Mouse (Mus musculus) testis, adult 2 months (tissue): ENCODE measurements around the gene Rfc1. TPM values are rescaled to one million over a fixed set of nuclear protein-coding genes. Genes with fewer than 3 reads are reported as not detected.

Experiments used
- H3K27ac ChIP-seq: fragments of 200-500 bp; 2 replicates; pipeline ENCODE4 v1.5.1; 2012; ENCODE audit warnings: low read depth, low read length; ENCODE audit not compliant: control insufficient read depth, insufficient read depth
- H3K27me3 ChIP-seq: fragments of 200-500 bp; 2 replicates; pipeline ENCODE4 v1.6.1; 2012; ENCODE audit warnings: mild to moderate bottlenecking, low read length, moderate library complexity; ENCODE audit not compliant: control insufficient read depth, insufficient read depth
- H3K36me3 ChIP-seq: fragments of 200-500 bp; 2 replicates; pipeline ENCODE4 v1.6.1; 2012; ENCODE audit warnings: mild to moderate bottlenecking, low read length; ENCODE audit not compliant: control insufficient read depth, insufficient read depth
- H3K4me1 ChIP-seq: fragments of 200-500 bp; 2 replicates; pipeline ENCODE4 v1.6.1; 2012; ENCODE audit warnings: low read length; ENCODE audit not compliant: control insufficient read depth, insufficient read depth
- H3K4me3 ChIP-seq: fragments of 200-500 bp; 2 replicates; pipeline ENCODE4 v1.5.1; 2012; ENCODE audit warnings: low read depth, mild to moderate bottlenecking, low read length, moderate library complexity, mixed read lengths; ENCODE audit not compliant: control insufficient read depth
- CTCF ChIP-seq: fragments of 200-500 bp; IDR thresholded peaks from 2 replicates; pipeline ENCODE4 v1.5.1; 2012; ENCODE audit warnings: low read depth, mild to moderate bottlenecking, inconsistent platforms, low read length, moderate library complexity; ENCODE audit not compliant: control insufficient read depth, insufficient read depth, insufficient replicate concordance
- POLR2A ChIP-seq: fragments of 200-500 bp; IDR thresholded peaks from 2 replicates; pipeline ENCODE4 v1.6.1; 2012; ENCODE audit warnings: low read depth, mild to moderate bottlenecking, inconsistent platforms, low read length, moderate library complexity; ENCODE audit not compliant: control insufficient read depth
- polyA plus RNA-seq: library from polyadenylated mRNA; depleted of rRNA; stranded (reverse); fragments of >200 nt; gene quantifications from 2 replicates; pipeline ENCODE4 v1.2.3, GENCODE M21; 2012

Rfc1 gene
- polyA plus RNA-seq, 1 experiment, result 38.6 TPM

GRCm38 (mm10) chr5:65326212-65326611 is 9.3 kb downstream of the Rfc1 start:
- no peaks in the 10 kb centered on the region for H3K27me3 ChIP-seq
- H3K4me3 ChIP-seq, result no peak overlapping the region
- no peaks in the 10 kb centered on the region for H3K36me3 ChIP-seq
- H3K4me1 ChIP-seq, result no peaks in the 10 kb centered on the region
- no peak for TF ChIP-seq POLR2A
- no peak for TF ChIP-seq CTCF
- H3K27ac ChIP-seq, result peak overlapping the region; percentile 39; the same call in 1 of the 2 replicates

- TF ChIP-seq CTCF (no peak), POLR2A (no peak)
- H3K4me1 ChIP-seq, result no peaks in the 10 kb centered on the region
Observed at GRCm38 (mm10) chr5:65324758-65325355, 10.6 kb downstream of the Rfc1 start.

GRCm38 (mm10) chr5:65324271-65324670 is 11.2 kb downstream of the Rfc1 start:
- Histone ChIP-seq H3K36me3 (no peaks in the 10 kb centered on the region), H3K4me1 (no peaks in the 10 kb centered on the region), H3K4me3 (no peak overlapping the region), H3K27ac (no peak overlapping the region), H3K27me3 (no peaks in the 10 kb centered on the region)
- no peak for TF ChIP-seq POLR2A
- no peak for TF ChIP-seq CTCF

More at GRCm38 (mm10) chr5:65324758-65325355, 10.6 kb downstream of the Rfc1 start:
- no peak overlapping the region for H3K4me3 ChIP-seq
- H3K36me3 ChIP-seq, result no peaks in the 10 kb centered on the region
- no peak overlapping the region for H3K27ac ChIP-seq
- no peaks in the 10 kb centered on the region for H3K27me3 ChIP-seq

GRCm38 (mm10) chr5:65322165-65322564 is 13.3 kb downstream of the Rfc1 start:
- no peak overlapping the region for H3K27ac ChIP-seq
- no peaks in the 10 kb centered on the region; the same call in 1 of the 2 replicates for H3K36me3 ChIP-seq
- H3K27me3 ChIP-seq, result no peaks in the 10 kb centered on the region
- no peaks in the 10 kb centered on the region for H3K4me1 ChIP-seq
- TF ChIP-seq CTCF, result 0 out of 2 replicates have a peak, but pooled peaks have one; percentile 2
- TF ChIP-seq POLR2A, result no peak
- no peak overlapping the region for H3K4me3 ChIP-seq

- no peak overlapping the region for H3K27ac ChIP-seq
- TF ChIP-seq CTCF, result no peak
- no peak for TF ChIP-seq POLR2A
- no peaks in the 10 kb centered on the region for H3K4me1 ChIP-seq
- no peaks in the 10 kb centered on the region for H3K27me3 ChIP-seq
- no peak overlapping the region for H3K4me3 ChIP-seq
- peaks cover 1% of the 10 kb centered on the region for H3K36me3 ChIP-seq
Observed at GRCm38 (mm10) chr5:65319176-65319575, 16.3 kb downstream of the Rfc1 start.

GRCm38 (mm10) chr5:65308866-65309265 is 26.6 kb downstream of the Rfc1 start:
- H3K27me3 ChIP-seq, result no peaks in the 10 kb centered on the region
- H3K4me1 ChIP-seq, result no peaks in the 10 kb centered on the region
- H3K27ac ChIP-seq, result no peak overlapping the region
- TF ChIP-seq POLR2A (no peak), CTCF (no peak)
- no peak overlapping the region for H3K4me3 ChIP-seq
- no peaks in the 10 kb centered on the region; the same call in 1 of the 2 replicates for H3K36me3 ChIP-seq

GRCm38 (mm10) chr5:65308208-65308607 is 27.3 kb downstream of the Rfc1 start:
- no peaks in the 10 kb centered on the region; the same call in 1 of the 2 replicates for H3K36me3 ChIP-seq
- no peak overlapping the region for H3K27ac ChIP-seq
- no peak overlapping the region for H3K4me3 ChIP-seq
- H3K27me3 ChIP-seq, result no peaks in the 10 kb centered on the region
- no peak for TF ChIP-seq CTCF
- no peak for TF ChIP-seq POLR2A
- no peaks in the 10 kb centered on the region for H3K4me1 ChIP-seq

- Histone ChIP-seq H3K27me3 (no peaks in the 10 kb centered on the region), H3K27ac (no peak overlapping the region), H3K36me3 (no peaks in the 10 kb centered on the region; the same call in 1 of the 2 replicates), H3K4me3 (no peak overlapping the region), H3K4me1 (no peaks in the 10 kb centered on the region)
- TF ChIP-seq CTCF, result no peak
- TF ChIP-seq POLR2A, result no peak
Observed at GRCm38 (mm10) chr5:65305516-65305915, 30.0 kb downstream of the Rfc1 start.
